23 mouse cellular contexts compared by ENCODE assay signal in the genomic region with DNA sequence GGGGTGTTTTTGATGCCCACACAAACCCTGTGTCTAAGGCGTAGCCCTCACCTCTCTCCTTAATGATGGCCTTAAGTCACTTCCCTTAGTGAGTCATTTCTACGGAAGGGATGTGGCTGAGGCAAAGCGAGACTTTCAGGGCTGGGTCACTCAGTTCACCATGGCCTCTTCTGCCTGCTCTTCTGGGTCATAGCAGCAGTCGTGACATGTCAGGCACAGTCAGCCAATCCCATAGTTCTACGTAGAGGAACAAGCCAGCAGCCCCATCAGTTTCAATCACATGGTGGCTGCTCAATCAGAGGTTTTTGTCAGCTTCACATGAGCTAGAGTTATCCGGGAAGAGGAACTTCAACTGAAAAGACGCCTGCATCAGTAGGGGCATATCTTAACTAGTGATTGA.
A peak's percentile ranks its signal among the peaks of the same experiment; 100 is the strongest.
DNase-seq lines count a peak whose midpoint lies in the region; ATAC-seq and TF ChIP-seq lines count a peak whose summit lies in the region.
"Had no signal": no experiment of that assay in that cellular context is flagged by ENCODE, and none has a peak within 500 bp of the region (broad histone marks: within the 10 kb centered on the region; RNA-seq: fewer than 3 reads in every experiment).

No protein-coding gene starts in this region.

- TF ChIP-seq CTCF in bone marrow macrophage, adult 2 months (IDR thresholded peaks at IDR 0.05; ENCODE audit: low read depth, low read length), result no peak

- H3K27ac ChIP-seq in bone marrow macrophage, adult 2 months (ENCODE audit: insufficient read depth, low read depth, low read length), result peak overlapping the region; percentile 86
- H3K27ac ChIP-seq in midbrain, embryonic 14.5 days (replicated peaks; ENCODE audit: low read depth, low read length), result no peak overlapping the region
- H3K27ac ChIP-seq in heart, embryonic 10.5 days, result no peak overlapping the region
- H3K27ac ChIP-seq: embryonic facial prominence, embryonic 12.5 days; heart, embryonic 13.5 days; hindbrain, embryonic 12.5 days; limb, embryonic 15.5 days; midbrain, embryonic 15.5 days; neural tube, embryonic 15.5 days had no signal

- no peak for TF ChIP-seq POLR2A in bone marrow macrophage, adult 2 months (IDR thresholded peaks at IDR 0.05; ENCODE audit: borderline replicate concordance, low read depth, low read length)

- peak overlapping the region; percentile 9; the same call in 1 of the 2 replicates for H3K4me3 ChIP-seq in bone marrow macrophage, adult 2 months (ENCODE audit: insufficient read depth, low read length)
- no peak overlapping the region for H3K4me3 ChIP-seq in midbrain, embryonic 14.5 days (replicated peaks; ENCODE audit: low read depth, low read length)
- no peak overlapping the region for H3K4me3 ChIP-seq in heart, embryonic 10.5 days
- H3K4me3 ChIP-seq: embryonic facial prominence, embryonic 12.5 days; heart, embryonic 13.5 days; hindbrain, embryonic 12.5 days; limb, embryonic 15.5 days; midbrain, embryonic 15.5 days; neural tube, embryonic 15.5 days had no signal

- DNase-seq in heart, adult 11 months, result peak; percentile 95
- DNase-seq in heart, adult 9 months (ENCODE audit: low spot score in 2 of 2), result no peak
- DNase-seq in A20 (ENCODE audit: low read depth, low spot score), result peak; percentile 54
- no peak for DNase-seq in thymus, postnatal 4 days
- no peak for DNase-seq in midbrain, embryonic 14.5 days
- DNase-seq in heart, embryonic 10.5 days (ENCODE audit: low spot score), result no peak
- DNase-seq: adrenal gland, postnatal 14 days; cerebellum, postnatal 14 days; gastrocnemius, postnatal 14 days; kidney, postnatal 10 days; lung, postnatal 14 days; retina, postnatal 1 day; thymus, postnatal 25 days had no signal

- H3K36me3 ChIP-seq in midbrain, embryonic 14.5 days (ENCODE audit: control insufficient read depth, insufficient read depth, low read length), result no peaks in the 10 kb centered on the region
- no peaks in the 10 kb centered on the region for H3K36me3 ChIP-seq in heart, embryonic 10.5 days
- H3K36me3 ChIP-seq: embryonic facial prominence, embryonic 12.5 days; G1E; heart, embryonic 13.5 days; hindbrain, embryonic 12.5 days; limb, embryonic 15.5 days; midbrain, embryonic 15.5 days; neural tube, embryonic 15.5 days had no signal

- no peaks in the 10 kb centered on the region for H3K27me3 ChIP-seq in midbrain, embryonic 14.5 days (ENCODE audit: control insufficient read depth, insufficient read depth, low read length)
- H3K27me3 ChIP-seq in heart, embryonic 10.5 days (ENCODE audit: insufficient read depth, poor library complexity, severe bottlenecking), result peaks cover 31% of the 10 kb centered on the region
- H3K27me3 ChIP-seq: embryonic facial prominence, embryonic 12.5 days; hindbrain, embryonic 12.5 days; limb, embryonic 15.5 days; midbrain, embryonic 15.5 days; neural tube, embryonic 15.5 days had no signal

- 86% methylated on average over 7 of the region's 7 CpGs for WGBS in midbrain, embryonic 14.5 days
- 55% methylated on average over 7 of the region's 7 CpGs for WGBS in heart, embryonic 10.5 days

- peaks cover 3% of the 10 kb centered on the region; the same call in 1 of the 2 replicates for H3K9me3 ChIP-seq in midbrain, embryonic 14.5 days (ENCODE audit: control insufficient read depth, low read length)
- peaks cover 3% of the 10 kb centered on the region; the same call in 1 of the 2 replicates for H3K9me3 ChIP-seq in heart, embryonic 10.5 days
- H3K9me3 ChIP-seq: G1E; limb, embryonic 15.5 days; midbrain, embryonic 15.5 days; neural tube, embryonic 15.5 days had no signal

- H3K4me1 ChIP-seq in bone marrow macrophage, adult 2 months (ENCODE audit: control insufficient read depth, insufficient read depth, low read length), result peaks cover 48% of the 10 kb centered on the region
- peaks cover 4% of the 10 kb centered on the region; the same call in 1 of the 2 replicates for H3K4me1 ChIP-seq in midbrain, embryonic 14.5 days (ENCODE audit: control insufficient read depth, insufficient read depth, low read length)
- H3K4me1 ChIP-seq in heart, embryonic 10.5 days, result peaks cover 4% of the 10 kb centered on the region; the same call in 1 of the 2 replicates

- H3K4me2 ChIP-seq in midbrain, embryonic 14.5 days (ENCODE audit: low read length), result no peak overlapping the region
- H3K4me2 ChIP-seq: embryonic facial prominence, embryonic 12.5 days; heart, embryonic 13.5 days; hindbrain, embryonic 12.5 days; limb, embryonic 15.5 days; midbrain, embryonic 15.5 days; neural tube, embryonic 15.5 days had no signal

- H3K9ac ChIP-seq in midbrain, embryonic 14.5 days (replicated peaks; ENCODE audit: low read length), result no peak overlapping the region
- H3K9ac ChIP-seq: embryonic facial prominence, embryonic 12.5 days; heart, embryonic 13.5 days; hindbrain, embryonic 12.5 days; limb, embryonic 15.5 days; midbrain, embryonic 15.5 days; neural tube, embryonic 15.5 days had no signal

- peak; percentile 93 for ATAC-seq in monocyte, adult 5-6 weeks (replicated peaks; ENCODE audit: insufficient number of reproducible peaks, low FRiP score, low TSS enrichment, poor library complexity, severe bottlenecking)
- no peak for ATAC-seq in midbrain, embryonic 14.5 days (ENCODE audit: low FRiP score, low TSS enrichment)
- ATAC-seq: intestine, embryonic 16.5 days; midbrain, embryonic 15.5 days had no signal

Comparison
In these comparisons a context has a peak if more than half of its experiments do, and no peak if none do; other contexts are left out.
1. DNase-seq: peak in heart, adult 11 months (single experiment) and A20 (single experiment); none in heart, adult 9 months (0 of 2), thymus, postnatal 4 days (single experiment), midbrain, embryonic 14.5 days (single experiment) and heart, embryonic 10.5 days (single experiment).